ENCODE assay signal across 20 mouse cellular contexts in genomic region chr13:107124130-107124668, GRCm38 (mm10).
DNase-seq lines count a peak whose midpoint lies in the region; ATAC-seq and TF ChIP-seq lines count a peak whose summit lies in the region.
"Had no signal": no experiment of that assay in that cellular context is flagged by ENCODE, and none has a peak within 500 bp of the region (broad histone marks: within the 10 kb centered on the region; RNA-seq: fewer than 3 reads in every experiment).

No protein-coding gene starts in this region.

- WGBS in heart, embryonic 15.5 days = 17% methylated on average over 8 of the region's 8 CpGs
- whole genome bisulfite sequencing in lung, embryonic 16.5 days = 51% methylated on average over 8 of the region's 8 CpGs
- 50% methylated on average over 8 of the region's 8 CpGs for WGBS in embryonic facial prominence, embryonic 14.5 days

- no peak for DNase-seq in heart, postnatal 4 days
- no peak for DNase-seq in lung, adult 18-20 months
- peak; percentile 22 for DNase-seq in embryonic facial prominence, embryonic 14.5 days (ENCODE audit: low spot score)
- DNase-seq in left cerebral cortex, adult 2 months (ENCODE audit: extremely low spot score in 1 of 2, low spot score in 2 of 2) = no peak
- no peak for DNase-seq in adipocyte (ENCODE audit: low spot score)
- DNase-seq: adrenal gland, postnatal 14 days; cerebellum, postnatal 10 days; gastrocnemius, adult 2 months; kidney, postnatal 4 days; right cerebral cortex, postnatal 25 days had no signal

- H3K4me3 ChIP-seq in heart, embryonic 15.5 days = no peak overlapping the region
- no peak overlapping the region for H3K4me3 ChIP-seq in lung, embryonic 16.5 days (ENCODE audit: low read length)
- H3K4me3 ChIP-seq in embryonic facial prominence, embryonic 14.5 days (ENCODE audit: low read depth, low read length) = no peak overlapping the region
- no peak overlapping the region for H3K4me3 ChIP-seq in left cerebral cortex, adult 2 months
- H3K4me3 ChIP-seq: embryonic facial prominence, embryonic 15.5 days; gastrocnemius, adult 2 months; hindbrain, embryonic 15.5 days; kidney, embryonic 15.5 days; lung, embryonic 15.5 days; midbrain, embryonic 10.5 days had no signal

- peaks cover 6% of the 10 kb centered on the region; the same call in 1 of the 2 replicates for H3K4me1 ChIP-seq in heart, embryonic 15.5 days (replicated peaks)
- H3K4me1 ChIP-seq in lung, embryonic 16.5 days (replicated peaks; ENCODE audit: control insufficient read depth, insufficient read depth, low read length) = no peaks in the 10 kb centered on the region
- no peaks in the 10 kb centered on the region for H3K4me1 ChIP-seq in embryonic facial prominence, embryonic 14.5 days (ENCODE audit: control insufficient read depth, insufficient read depth, low read length)
- H3K4me1 ChIP-seq: embryonic facial prominence, embryonic 15.5 days; hindbrain, embryonic 15.5 days; kidney, embryonic 15.5 days; lung, embryonic 15.5 days; midbrain, embryonic 10.5 days had no signal

- H3K9ac ChIP-seq in heart, embryonic 15.5 days = no peak overlapping the region
- no peak overlapping the region for H3K9ac ChIP-seq in lung, embryonic 16.5 days (ENCODE audit: low read length)
- no peak overlapping the region for H3K9ac ChIP-seq in embryonic facial prominence, embryonic 14.5 days (ENCODE audit: low read depth, low read length)
- H3K9ac ChIP-seq: embryonic facial prominence, embryonic 15.5 days; hindbrain, embryonic 15.5 days; kidney, embryonic 15.5 days; lung, embryonic 15.5 days had no signal

- no peaks in the 10 kb centered on the region for H3K9me3 ChIP-seq in heart, embryonic 15.5 days (replicated peaks)
- no peaks in the 10 kb centered on the region for H3K9me3 ChIP-seq in lung, embryonic 16.5 days (ENCODE audit: control insufficient read depth, low read length)
- H3K9me3 ChIP-seq in embryonic facial prominence, embryonic 14.5 days (ENCODE audit: control insufficient read depth, low read length) = no peaks in the 10 kb centered on the region
- H3K9me3 ChIP-seq: embryonic facial prominence, embryonic 15.5 days; hindbrain, embryonic 15.5 days; kidney, embryonic 15.5 days; lung, embryonic 15.5 days; midbrain, embryonic 10.5 days had no signal

- no peaks in the 10 kb centered on the region for H3K36me3 ChIP-seq in heart, embryonic 15.5 days
- no peaks in the 10 kb centered on the region for H3K36me3 ChIP-seq in lung, embryonic 16.5 days (ENCODE audit: control insufficient read depth, insufficient read depth, low read length)
- H3K36me3 ChIP-seq in embryonic facial prominence, embryonic 14.5 days (ENCODE audit: control insufficient read depth, insufficient read depth, low read length) = no peaks in the 10 kb centered on the region
- H3K36me3 ChIP-seq: embryonic facial prominence, embryonic 15.5 days; hindbrain, embryonic 15.5 days; kidney, embryonic 15.5 days; lung, embryonic 15.5 days; midbrain, embryonic 10.5 days had no signal

- H3K27me3 ChIP-seq in heart, embryonic 15.5 days = no peaks in the 10 kb centered on the region
- H3K27me3 ChIP-seq in lung, embryonic 16.5 days (ENCODE audit: control insufficient read depth, insufficient read depth, low read depth, low read length) = no peaks in the 10 kb centered on the region
- H3K27me3 ChIP-seq in embryonic facial prominence, embryonic 14.5 days (replicated peaks; ENCODE audit: control insufficient read depth, insufficient read depth, low read length) = no peaks in the 10 kb centered on the region
- H3K27me3 ChIP-seq: embryonic facial prominence, embryonic 15.5 days; hindbrain, embryonic 15.5 days; kidney, embryonic 15.5 days; lung, embryonic 15.5 days had no signal

- intact Hi-C loops in left cerebral cortex, adult 2 months (cut with DNase I) = no loop called here

- H3K27ac ChIP-seq in heart, embryonic 15.5 days = no peak overlapping the region
- H3K27ac ChIP-seq in lung, embryonic 16.5 days (ENCODE audit: low read length) = no peak overlapping the region
- H3K27ac ChIP-seq in embryonic facial prominence, embryonic 14.5 days (replicated peaks; ENCODE audit: low read depth, low read length) = no peak overlapping the region
- no peak overlapping the region for H3K27ac ChIP-seq in left cerebral cortex, adult 2 months
- H3K27ac ChIP-seq: embryonic facial prominence, embryonic 15.5 days; gastrocnemius, adult 2 months; hindbrain, embryonic 15.5 days; kidney, embryonic 15.5 days; lung, embryonic 15.5 days; midbrain, embryonic 10.5 days had no signal

- peak; percentile 75 for ATAC-seq in heart, embryonic 15.5 days (replicated peaks; ENCODE audit: insufficient number of reproducible peaks, insufficient read depth, low FRiP score, low read depth)
- 0 out of 2 replicates have a peak, but pooled peaks have one; percentile 26 for ATAC-seq in lung, embryonic 16.5 days (ENCODE audit: low read depth)
- ATAC-seq in embryonic facial prominence, embryonic 14.5 days (ENCODE audit: low read depth) = no peak
- ATAC-seq in megakaryocyte, adult 5-6 weeks (ENCODE audit: poor library complexity, severe bottlenecking) = peak; percentile 74
- ATAC-seq: forebrain, embryonic 16.5 days; intestine, embryonic 16.5 days had no signal

- no peak for TF ChIP-seq CTCF in left cerebral cortex, adult 2 months (IDR thresholded peaks at IDR 0.05)

- H3K4me2 ChIP-seq in heart, embryonic 15.5 days = peak overlapping the region; percentile 39
- H3K4me2 ChIP-seq in lung, embryonic 16.5 days (ENCODE audit: low read depth, low read length) = no peak overlapping the region
- no peak overlapping the region for H3K4me2 ChIP-seq in embryonic facial prominence, embryonic 14.5 days (ENCODE audit: low read depth, low read length)
- H3K4me2 ChIP-seq: embryonic facial prominence, embryonic 15.5 days; hindbrain, embryonic 15.5 days; kidney, embryonic 15.5 days; lung, embryonic 15.5 days had no signal
